Mouse (Mus musculus): ENCODE data around the gene Cdk13.

- TF ChIP-seq POLR2A (IDR thresholded peaks at IDR 0.05; ENCODE audit: extremely low read depth, insufficient read depth, low read length) = no peak
- TF ChIP-seq CTCF (IDR thresholded peaks at IDR 0.05; ENCODE audit: extremely low read depth, insufficient read depth, low read length) = no peak
Observed at GRCm38 (mm10) chr13:17832940-17833339, 28.0 kb upstream of the Cdk13 start.
